Mouse (Mus musculus): ENCODE measurements around the gene Gm10803. TPM values are rescaled to one million over a fixed set of nuclear protein-coding genes. Genes with fewer than 3 reads are reported as not detected.

Gene Gm10803
- polyA plus RNA-seq, 1 experiment from 2014 or later, result not detected

DNA sequence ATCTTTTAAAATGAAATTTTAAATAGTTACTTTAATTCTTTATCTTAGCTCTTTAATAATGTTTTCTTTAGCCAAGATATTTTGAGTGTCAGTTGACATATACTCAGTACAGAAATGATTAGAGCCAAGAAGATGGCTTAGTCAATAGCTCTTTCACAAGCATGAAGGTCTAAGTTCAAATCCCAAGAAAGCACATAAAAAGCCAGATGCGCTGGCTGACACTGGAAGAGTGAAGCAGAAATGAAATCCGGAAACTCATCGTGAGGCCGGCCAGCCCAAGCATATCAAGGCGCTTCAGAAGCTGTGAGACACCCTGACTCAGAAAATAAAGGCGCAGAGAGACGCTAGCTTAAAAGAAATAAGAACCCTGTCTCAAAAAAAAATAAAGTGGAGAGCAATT, 26.5 kb upstream of the Gm10803 start:
- Histone ChIP-seq H3K4me2 (no peak overlapping the region), H3K36me3 (ENCODE audit: control insufficient read depth, insufficient read depth, low read length) (no peaks in the 10 kb centered on the region), H3K9me3 (replicated peaks; ENCODE audit: control insufficient read depth, low read length) (no peaks in the 10 kb centered on the region), H3K4me1 (ENCODE audit: control insufficient read depth, insufficient read depth, low read length) (peaks cover 14% of the 10 kb centered on the region), H3K27ac (ENCODE audit: low read depth, low read length) (no peak overlapping the region), H3K9ac (ENCODE audit: low read depth, low read length) (no peak overlapping the region), H3K27me3 (ENCODE audit: control insufficient read depth, insufficient read depth, low read length) (no peaks in the 10 kb centered on the region), H3K4me3 (ENCODE audit: low read depth, low read length) (no peak overlapping the region)
- 87% methylated on average over 7 of the region's 7 CpGs for WGBS (ENCODE audit: insufficient replicate concordance)
- ATAC-seq (replicated peaks; ENCODE audit: insufficient number of reproducible peaks, low FRiP score, low TSS enrichment), result no peak

DNA sequence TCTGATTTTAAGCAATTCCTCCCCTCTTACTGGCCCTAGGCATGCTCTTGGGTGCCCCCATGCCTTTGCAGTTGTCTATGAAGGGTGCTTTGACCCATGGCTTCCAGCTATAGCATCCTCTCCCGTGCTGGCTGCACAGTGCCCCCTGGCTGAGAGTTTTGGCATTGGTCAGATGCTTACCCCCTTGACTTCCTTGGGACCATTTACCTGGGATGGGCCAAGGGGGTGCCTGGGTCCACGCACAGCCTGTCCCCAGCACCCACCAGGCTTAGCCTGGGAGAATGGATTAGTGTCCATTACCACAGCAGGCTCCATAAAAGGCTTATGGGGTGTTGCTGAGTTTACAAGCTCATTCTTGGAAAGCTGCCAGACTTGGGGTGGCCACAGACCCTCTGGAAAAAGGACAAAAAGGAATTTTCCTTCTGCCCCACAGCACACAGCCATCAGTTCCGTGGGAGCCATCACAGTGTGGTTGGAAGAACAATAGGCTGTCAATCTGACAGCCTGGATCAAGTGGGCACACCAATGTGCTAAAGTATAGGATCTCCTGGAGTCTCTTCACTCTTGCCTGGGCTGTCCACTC, 22.9 kb upstream of the Gm10803 start:
- no peaks in the 10 kb centered on the region for H3K27me3 ChIP-seq (ENCODE audit: control insufficient read depth, insufficient read depth, low read length)
- no peak overlapping the region for H3K4me2 ChIP-seq
- no peaks in the 10 kb centered on the region for H3K9me3 ChIP-seq (replicated peaks; ENCODE audit: control insufficient read depth, low read length)
- no peak overlapping the region for H3K27ac ChIP-seq (ENCODE audit: low read depth, low read length)
- ATAC-seq (replicated peaks; ENCODE audit: insufficient number of reproducible peaks, low FRiP score, low TSS enrichment), result no peak; the same call in 1 of the 2 replicates
- no peak overlapping the region for H3K9ac ChIP-seq (ENCODE audit: low read depth, low read length)
- 35% methylated on average over 3 of the region's 3 CpGs for WGBS (ENCODE audit: insufficient replicate concordance)
- no peaks in the 10 kb centered on the region for H3K36me3 ChIP-seq (ENCODE audit: control insufficient read depth, insufficient read depth, low read length)
- no peak overlapping the region for H3K4me3 ChIP-seq (ENCODE audit: low read depth, low read length)
- peaks cover 10% of the 10 kb centered on the region for H3K4me1 ChIP-seq (ENCODE audit: control insufficient read depth, insufficient read depth, low read length)

DNA sequence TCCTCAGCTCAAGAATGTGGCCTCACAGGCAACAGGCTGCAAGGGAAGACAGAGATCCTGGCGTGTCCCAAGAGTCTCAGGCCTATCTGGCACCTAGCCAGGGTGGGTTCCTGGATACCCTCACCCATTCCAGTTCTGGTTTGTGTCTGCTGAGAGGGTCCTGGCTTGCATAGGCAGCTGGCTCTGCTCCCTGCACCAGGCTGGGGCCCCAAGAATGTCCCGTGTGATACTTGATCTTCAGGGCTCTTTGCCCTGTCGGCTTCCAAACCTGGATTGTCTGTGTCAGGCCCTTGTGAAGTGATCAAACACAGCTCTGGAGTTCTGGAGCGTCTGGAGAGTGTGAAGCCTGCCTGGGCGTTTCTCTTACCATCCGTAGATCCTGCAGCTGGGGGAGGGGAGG, 22.2 kb upstream of the Gm10803 start:
- Histone ChIP-seq H3K27me3 (ENCODE audit: control insufficient read depth, insufficient read depth, low read length) (no peaks in the 10 kb centered on the region), H3K36me3 (ENCODE audit: control insufficient read depth, insufficient read depth, low read length) (no peaks in the 10 kb centered on the region), H3K4me3 (ENCODE audit: low read depth, low read length) (no peak overlapping the region), H3K27ac (ENCODE audit: low read depth, low read length) (no peak overlapping the region), H3K4me2 (no peak overlapping the region), H3K4me1 (ENCODE audit: control insufficient read depth, insufficient read depth, low read length) (peaks cover 10% of the 10 kb centered on the region), H3K9ac (ENCODE audit: low read depth, low read length) (no peak overlapping the region), H3K9me3 (replicated peaks; ENCODE audit: control insufficient read depth, low read length) (no peaks in the 10 kb centered on the region)
- peak; percentile 61; the same call in 1 of the 2 replicates for ATAC-seq (replicated peaks; ENCODE audit: insufficient number of reproducible peaks, low FRiP score, low TSS enrichment)
- 7% methylated on average over 6 of the region's 6 CpGs for WGBS (ENCODE audit: insufficient replicate concordance)

DNA sequence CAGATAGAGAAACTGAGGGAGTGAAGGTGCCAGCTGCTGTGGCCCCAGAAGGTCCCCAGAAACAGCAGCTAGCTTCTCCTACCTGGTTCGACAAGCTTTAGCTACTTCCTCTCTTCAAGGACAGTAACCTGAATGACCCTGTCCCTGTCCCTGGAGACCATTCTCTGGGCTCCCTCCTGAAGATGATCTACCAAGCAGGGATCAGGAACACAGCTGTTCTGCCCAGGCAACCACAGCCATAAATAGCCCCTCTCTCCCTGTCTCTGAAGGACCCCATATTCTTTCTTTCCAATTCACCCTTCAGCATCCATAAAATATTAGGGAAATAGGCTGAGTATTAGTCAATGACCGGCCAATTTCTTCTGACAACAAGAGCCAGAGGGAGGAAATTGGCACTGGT, 18.6 kb upstream of the Gm10803 start:
- Histone ChIP-seq H3K27ac (ENCODE audit: low read depth, low read length) (no peak overlapping the region), H3K9me3 (replicated peaks; ENCODE audit: control insufficient read depth, low read length) (no peaks in the 10 kb centered on the region), H3K4me1 (ENCODE audit: control insufficient read depth, insufficient read depth, low read length) (peaks cover 10% of the 10 kb centered on the region), H3K27me3 (ENCODE audit: control insufficient read depth, insufficient read depth, low read length) (no peaks in the 10 kb centered on the region), H3K9ac (ENCODE audit: low read depth, low read length) (no peak overlapping the region), H3K4me2 (no peak overlapping the region), H3K4me3 (ENCODE audit: low read depth, low read length) (no peak overlapping the region), H3K36me3 (ENCODE audit: control insufficient read depth, insufficient read depth, low read length) (no peaks in the 10 kb centered on the region)
- no peak for ATAC-seq (replicated peaks; ENCODE audit: insufficient number of reproducible peaks, low FRiP score, low TSS enrichment)
- WGBS (ENCODE audit: insufficient replicate concordance), result 80% methylated on average over 2 of the region's 2 CpGs

DNA sequence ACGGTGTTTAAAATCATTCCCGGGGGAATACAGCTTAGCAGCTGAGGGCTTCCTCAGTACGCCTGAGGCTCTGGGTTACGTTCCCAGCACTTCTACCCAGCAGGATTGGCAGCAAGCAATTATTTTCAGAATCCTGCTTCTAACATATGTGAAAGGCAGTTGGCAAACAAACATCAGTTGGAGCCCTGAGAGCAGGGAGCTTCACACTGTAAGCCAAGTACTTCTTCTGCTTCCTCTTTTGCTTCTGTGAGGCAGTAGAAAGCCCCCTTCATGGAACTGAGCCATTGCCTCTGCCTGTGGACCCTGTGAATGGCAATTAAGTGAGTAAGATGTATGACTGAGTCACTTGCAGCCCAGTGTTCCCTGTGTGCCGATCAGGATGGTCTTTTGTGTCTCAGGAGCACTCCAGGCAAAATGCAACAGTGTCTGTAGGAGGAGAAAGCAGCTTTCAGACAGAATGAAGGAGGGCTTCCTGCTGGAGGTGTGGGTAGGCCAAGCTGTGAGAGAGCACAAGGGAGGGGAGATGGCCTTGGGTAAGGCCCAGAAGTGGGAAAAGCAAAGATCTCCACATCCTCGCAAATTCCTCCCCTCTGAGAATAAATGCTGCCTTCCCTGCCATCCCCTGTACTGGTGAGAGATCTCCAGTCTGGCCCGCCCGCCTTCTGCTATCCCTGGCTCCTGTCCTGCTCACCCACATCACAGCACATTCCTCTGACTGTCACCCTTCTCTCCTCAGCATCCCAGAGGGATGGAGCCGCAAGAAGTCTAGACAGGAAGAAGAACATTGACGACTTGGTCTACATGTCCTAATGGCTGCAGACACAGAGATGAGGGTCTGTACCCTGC, 7.5 kb upstream of the Gm10803 start:
- WGBS (ENCODE audit: insufficient replicate concordance), result 60% methylated on average over 10 of the region's 10 CpGs
- Histone ChIP-seq H3K4me2 (no peak overlapping the region), H3K9ac (ENCODE audit: low read depth, low read length) (no peak overlapping the region), H3K36me3 (ENCODE audit: control insufficient read depth, insufficient read depth, low read length) (no peaks in the 10 kb centered on the region), H3K4me1 (ENCODE audit: control insufficient read depth, insufficient read depth, low read length) (no peaks in the 10 kb centered on the region), H3K9me3 (replicated peaks; ENCODE audit: control insufficient read depth, low read length) (no peaks in the 10 kb centered on the region), H3K4me3 (ENCODE audit: low read depth, low read length) (no peak overlapping the region), H3K27me3 (ENCODE audit: control insufficient read depth, insufficient read depth, low read length) (no peaks in the 10 kb centered on the region; the same call in 1 of the 2 replicates), H3K27ac (ENCODE audit: low read depth, low read length) (no peak overlapping the region)
- ATAC-seq (replicated peaks; ENCODE audit: insufficient number of reproducible peaks, low FRiP score, low TSS enrichment), result no peak

DNA sequence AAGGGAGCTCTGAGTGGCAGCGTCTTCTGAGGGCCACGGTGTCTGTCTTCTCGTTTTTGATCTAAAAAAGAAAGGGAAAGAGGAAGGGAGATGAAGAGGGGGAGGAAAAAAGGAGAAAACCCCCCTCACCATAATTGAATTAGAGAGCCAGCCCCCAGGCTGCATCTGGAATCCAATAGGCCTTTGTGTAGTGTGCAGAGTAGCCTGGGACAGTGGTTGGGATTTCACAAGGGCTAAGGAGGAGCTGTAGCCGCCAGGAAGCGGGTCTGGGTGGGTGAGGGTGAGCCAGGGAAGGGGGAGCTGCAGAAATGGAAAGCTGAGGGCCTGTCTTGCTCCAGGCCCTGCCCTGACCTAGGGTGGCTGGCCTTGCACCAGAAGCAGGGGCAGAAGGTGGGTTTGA, 6.5 kb upstream of the Gm10803 start:
- 65% methylated on average over 5 of the region's 5 CpGs for WGBS (ENCODE audit: insufficient replicate concordance)
- Histone ChIP-seq H3K9ac (ENCODE audit: low read depth, low read length) (no peak overlapping the region), H3K4me1 (ENCODE audit: control insufficient read depth, insufficient read depth, low read length) (no peaks in the 10 kb centered on the region)

DNA sequence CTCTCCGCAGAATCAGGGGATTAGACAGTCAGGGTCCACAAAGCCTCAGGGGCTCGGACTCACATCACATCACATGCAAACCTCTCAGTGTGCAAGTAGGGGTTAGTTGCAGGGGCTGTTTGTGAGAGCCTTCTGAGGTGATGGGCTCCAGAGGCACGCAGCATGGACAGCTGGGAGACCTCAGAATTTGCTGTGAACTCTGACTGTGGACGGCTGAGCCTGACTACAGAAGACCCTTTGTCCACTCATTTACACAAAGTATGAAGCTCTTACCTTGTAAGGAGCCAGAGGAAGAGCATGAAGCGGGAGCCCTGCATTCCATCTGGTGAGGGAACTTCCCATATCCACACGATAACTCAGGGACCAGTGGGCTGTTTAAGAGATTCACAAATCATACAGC, 5.3 kb downstream of the Gm10803 start:
- WGBS (ENCODE audit: insufficient replicate concordance), result 43% methylated on average over 6 of the region's 6 CpGs
- H3K4me2 ChIP-seq, result no peak overlapping the region
- no peak overlapping the region; the same call in 1 of the 2 replicates for H3K27ac ChIP-seq (ENCODE audit: low read depth, low read length)
- ATAC-seq (replicated peaks; ENCODE audit: insufficient number of reproducible peaks, low FRiP score, low TSS enrichment), result no peak
- H3K4me3 ChIP-seq (ENCODE audit: low read depth, low read length), result no peak overlapping the region
- H3K9ac ChIP-seq (ENCODE audit: low read depth, low read length), result no peak overlapping the region
- no peaks in the 10 kb centered on the region for H3K36me3 ChIP-seq (ENCODE audit: control insufficient read depth, insufficient read depth, low read length)
- no peaks in the 10 kb centered on the region for H3K27me3 ChIP-seq (ENCODE audit: control insufficient read depth, insufficient read depth, low read length)
- no peaks in the 10 kb centered on the region for H3K9me3 ChIP-seq (replicated peaks; ENCODE audit: control insufficient read depth, low read length)
- H3K4me1 ChIP-seq (ENCODE audit: control insufficient read depth, insufficient read depth, low read length), result peaks cover 8% of the 10 kb centered on the region; the same call in 1 of the 2 replicates

More for the DNA sequence above, 6.5 kb upstream of the Gm10803 start:
- Histone ChIP-seq H3K27ac (ENCODE audit: low read depth, low read length) (no peak overlapping the region), H3K36me3 (ENCODE audit: control insufficient read depth, insufficient read depth, low read length) (no peaks in the 10 kb centered on the region), H3K27me3 (ENCODE audit: control insufficient read depth, insufficient read depth, low read length) (no peaks in the 10 kb centered on the region; the same call in 1 of the 2 replicates), H3K9me3 (replicated peaks; ENCODE audit: control insufficient read depth, low read length) (no peaks in the 10 kb centered on the region), H3K4me3 (ENCODE audit: low read depth, low read length) (no peak overlapping the region), H3K4me2 (no peak overlapping the region)
- no peak for ATAC-seq (replicated peaks; ENCODE audit: insufficient number of reproducible peaks, low FRiP score, low TSS enrichment)

DNA sequence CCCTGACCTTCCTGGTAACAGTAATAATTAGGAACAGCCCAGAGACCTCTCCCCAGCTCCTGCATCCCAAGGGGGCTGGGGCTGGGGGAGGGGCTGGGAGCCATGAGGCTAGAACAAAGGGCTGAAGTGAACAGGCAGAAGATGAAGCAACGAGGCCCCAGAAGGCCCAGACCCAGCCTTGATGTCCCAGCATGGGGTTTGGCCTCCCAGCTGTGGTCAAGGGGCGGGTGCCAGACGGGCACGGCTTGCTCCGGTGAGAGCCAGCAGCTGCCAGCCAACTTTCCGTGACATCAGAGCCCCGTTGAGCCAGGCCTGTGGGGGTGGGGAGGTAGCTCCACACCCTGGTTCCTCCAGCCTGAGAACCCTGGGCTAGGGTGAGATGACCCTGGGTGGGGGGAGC, 7.3 kb downstream of the Gm10803 start:
- no peak for ATAC-seq (replicated peaks; ENCODE audit: insufficient number of reproducible peaks, low FRiP score, low TSS enrichment)
- Histone ChIP-seq H3K4me1 (ENCODE audit: control insufficient read depth, insufficient read depth, low read length) (peaks cover 8% of the 10 kb centered on the region; the same call in 1 of the 2 replicates), H3K9me3 (replicated peaks; ENCODE audit: control insufficient read depth, low read length) (no peaks in the 10 kb centered on the region), H3K27ac (ENCODE audit: low read depth, low read length) (no peak overlapping the region), H3K36me3 (ENCODE audit: control insufficient read depth, insufficient read depth, low read length) (no peaks in the 10 kb centered on the region), H3K4me3 (ENCODE audit: low read depth, low read length) (no peak overlapping the region), H3K9ac (ENCODE audit: low read depth, low read length) (no peak overlapping the region), H3K4me2 (no peak overlapping the region), H3K27me3 (ENCODE audit: control insufficient read depth, insufficient read depth, low read length) (no peaks in the 10 kb centered on the region)
- 34% methylated on average over 7 of the region's 7 CpGs for WGBS (ENCODE audit: insufficient replicate concordance)
